Mouse (Mus musculus): ENCODE data around the gene Atp4b.

GRCm38 (mm10) chr8:13404666-13405131, 8.1 kb upstream of the Atp4b start, which contains the start of gene Grk1:
- TF ChIP-seq GATA1 (IDR thresholded peaks at IDR 0.05; ENCODE audit: low read length) = no peak
- TF ChIP-seq TAL1 (IDR thresholded peaks at IDR 0.05; ENCODE audit: low read length) = no peak

All from erythroblast, embryonic 14.5 days (primary cell).